Mouse (Mus musculus) right cerebral cortex, postnatal 14 days (tissue): ENCODE data around the gene Pitx2.

Experiments
- DNase-seq: peaks from one replicate; pipeline ENCODE4 v3.0.0; 2022

Pitx2 gene

GRCm38 (mm10) chr3:129218371-129218921 lies 18.8 kb downstream of the Pitx2 start:
- no peak for DNase-seq

GRCm38 (mm10) chr3:129220086-129220670 lies 20.5 kb downstream of the Pitx2 start:
- no peak for DNase-seq

GRCm38 (mm10) chr3:129220681-129221379 lies 21.2 kb downstream of the Pitx2 start:
- DNase-seq, result no peak

- no peak for DNase-seq
Observed at GRCm38 (mm10) chr3:129221380-129222260, 21.9 kb downstream of the Pitx2 start.

GRCm38 (mm10) chr3:129222448-129223290 lies 23.0 kb downstream of the Pitx2 start:
- no peak for DNase-seq

GRCm38 (mm10) chr3:129223401-129223800 lies 23.7 kb downstream of the Pitx2 start:
- no peak for DNase-seq

- DNase-seq, result no peak
Observed at GRCm38 (mm10) chr3:129223964-129224805, 24.5 kb downstream of the Pitx2 start.

DNA sequence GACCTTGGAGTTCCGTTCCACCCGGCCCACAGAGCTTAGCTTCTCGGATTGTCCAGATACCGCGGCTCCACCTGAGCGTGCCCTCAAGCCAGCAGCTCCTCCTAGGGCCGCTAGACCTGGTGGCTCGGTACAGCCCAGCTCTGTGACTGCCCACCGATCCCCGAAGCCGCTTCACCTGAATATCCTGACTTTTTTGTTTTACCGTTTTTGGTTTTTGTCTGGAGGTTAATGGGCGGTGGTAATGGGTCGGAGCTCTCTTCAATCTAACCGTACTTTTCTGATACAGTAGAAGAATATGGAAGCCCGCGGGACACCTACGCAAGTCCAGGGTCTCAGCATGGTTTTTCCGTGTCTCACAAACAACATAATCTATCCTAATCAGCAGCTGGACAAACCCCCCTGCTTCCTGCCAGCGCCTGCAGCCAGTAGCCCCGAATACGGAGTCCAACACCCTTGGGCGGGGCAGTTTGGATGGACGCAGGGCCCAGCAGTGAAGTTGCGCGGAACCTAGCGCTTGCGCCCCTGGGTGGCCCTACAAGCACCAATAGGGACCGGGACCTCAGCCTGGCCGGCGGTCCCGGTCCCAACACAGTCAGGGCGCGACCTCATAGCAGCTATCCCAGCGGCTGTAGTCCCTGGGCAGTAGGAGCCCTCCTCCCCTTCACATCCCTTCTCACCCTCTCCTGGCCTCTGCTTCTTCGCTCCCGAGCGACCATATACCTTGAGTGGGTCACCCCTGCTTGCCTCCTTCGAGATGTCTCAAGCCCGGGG lies 25.3 kb downstream of the Pitx2 start:
- DNase-seq, result no peak

GRCm38 (mm10) chr3:129225577-129226289 lies 26.1 kb downstream of the Pitx2 start:
- DNase-seq, result no peak

DNA sequence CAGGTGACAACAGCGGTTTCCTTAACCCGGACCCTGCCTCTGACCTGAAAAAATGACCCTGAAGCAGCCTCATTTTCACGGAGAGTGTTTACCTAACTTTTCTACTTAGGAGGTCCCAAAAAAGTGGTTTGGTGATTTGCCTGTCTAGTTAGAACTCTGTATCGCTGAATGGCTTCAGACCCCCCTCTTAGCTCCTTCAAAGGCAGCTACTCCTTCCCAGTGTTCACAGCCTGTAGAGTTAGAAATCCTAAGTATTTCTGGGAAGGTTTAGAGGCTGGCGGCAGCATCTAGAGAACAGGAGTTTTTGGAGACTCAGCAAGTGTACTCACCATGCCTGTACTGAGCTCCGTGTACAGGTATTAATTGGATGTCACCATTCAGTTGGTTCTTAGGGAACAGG lies 27.0 kb downstream of the Pitx2 start:
- DNase-seq, result no peak

DNA sequence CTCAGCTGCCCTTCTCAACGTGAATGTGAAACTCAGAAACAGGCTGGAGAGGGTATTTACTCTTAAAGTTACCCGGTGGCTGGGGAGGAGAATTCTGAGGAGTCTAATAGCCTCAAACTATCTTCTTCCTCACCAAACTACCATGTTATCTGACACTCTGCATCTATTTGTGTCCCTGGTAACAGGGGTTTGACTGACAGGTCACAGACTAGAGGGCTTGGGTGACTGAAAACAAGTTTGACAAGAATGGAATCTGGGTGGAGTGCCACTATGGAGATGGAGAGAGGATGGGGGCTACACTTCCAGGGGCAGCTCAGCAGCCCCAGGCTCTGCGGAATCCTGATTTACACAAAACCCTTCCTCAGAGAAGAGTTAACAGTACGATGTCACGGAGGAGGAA lies 27.7 kb downstream of the Pitx2 start:
- DNase-seq, result no peak

DNA sequence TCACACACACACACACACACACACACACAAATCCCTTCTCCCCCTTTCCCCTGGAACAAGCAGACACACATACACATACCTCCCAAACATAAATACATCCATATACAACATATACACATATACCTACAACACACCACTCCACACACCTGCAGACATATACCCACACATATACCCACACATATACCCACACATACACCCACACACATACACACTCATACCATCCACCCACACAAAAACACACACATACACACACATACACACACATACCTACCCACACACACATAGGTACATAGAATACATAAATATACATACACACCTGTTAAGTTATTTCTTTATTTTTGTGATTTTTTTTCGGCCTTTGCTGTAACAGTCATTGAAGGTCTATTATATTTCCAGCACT lies 38.3 kb downstream of the Pitx2 start:
- DNase-seq, result no peak

DNA sequence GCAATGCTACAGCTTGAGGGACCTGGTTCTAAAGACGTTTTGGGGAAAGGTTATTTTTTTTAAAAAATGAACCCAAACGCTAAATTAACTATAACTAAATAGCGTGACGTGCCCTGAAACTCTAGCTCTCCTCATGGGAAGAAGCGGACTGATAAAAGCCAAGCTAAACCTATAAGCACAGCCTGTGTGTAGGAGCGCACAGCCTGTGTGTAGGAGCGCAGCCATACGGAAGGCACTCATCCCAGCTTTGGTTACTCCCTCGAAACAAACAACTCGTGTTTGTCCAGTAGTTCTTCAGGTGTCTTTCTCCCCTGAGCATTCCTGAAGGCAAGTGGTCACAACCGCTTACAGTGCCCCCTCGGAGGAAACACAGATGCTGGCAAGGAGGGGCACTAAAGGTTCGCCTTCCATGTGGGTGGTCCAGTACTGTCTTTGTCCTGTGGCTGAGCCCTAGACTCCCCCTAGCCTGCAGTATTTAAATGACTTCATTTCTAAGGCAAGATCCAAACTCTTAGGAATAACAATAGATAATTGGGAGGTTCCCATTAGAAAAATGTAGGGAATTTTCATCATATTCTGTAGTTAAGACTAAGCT lies 39.1 kb downstream of the Pitx2 start:
- no peak for DNase-seq

DNA sequence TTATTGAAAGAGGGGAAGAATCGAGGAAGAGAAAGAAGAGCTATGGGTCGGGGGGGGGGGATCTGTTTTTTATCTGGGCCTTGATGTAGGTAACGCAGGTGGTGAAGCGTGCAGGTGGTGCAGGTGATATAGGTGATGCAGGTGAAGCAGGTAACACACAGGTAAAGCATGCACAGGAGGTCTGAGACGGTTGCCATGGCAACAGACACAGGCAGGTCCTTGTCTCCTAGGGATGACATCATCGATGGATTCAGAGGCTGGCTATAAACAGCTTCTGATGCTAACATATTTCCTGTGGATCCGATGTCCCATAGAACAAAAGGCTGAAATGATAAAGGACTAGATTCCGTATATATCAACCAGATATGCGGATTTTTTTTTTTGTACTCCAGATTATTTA lies 51.3 kb downstream of the Pitx2 start:
- no peak for DNase-seq

- peak; percentile 20 for DNase-seq
Observed at GRCm38 (mm10) chr3:129254246-129254645, 54.6 kb downstream of the Pitx2 start.

GRCm38 (mm10) chr3:129256283-129256682 lies 56.6 kb downstream of the Pitx2 start:
- no peak for DNase-seq

DNA sequence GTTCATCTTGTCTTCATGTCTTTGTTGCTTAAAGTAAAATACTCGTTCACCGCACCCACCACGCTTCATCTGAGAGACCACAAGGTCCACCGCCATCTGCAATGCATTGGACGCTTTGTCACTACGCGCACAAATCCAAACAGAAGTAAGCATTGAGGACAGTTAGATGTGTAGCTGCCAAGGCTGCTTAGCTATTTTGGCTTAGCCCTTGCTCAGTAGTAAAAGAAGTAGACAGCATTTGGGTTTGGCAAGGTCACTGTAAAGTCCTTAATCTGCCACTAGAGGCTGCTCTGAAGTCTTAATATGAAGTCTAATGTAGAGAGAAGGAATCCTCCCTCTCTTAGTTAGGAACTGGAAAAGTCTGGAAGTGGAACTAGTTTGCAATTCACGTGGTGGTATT lies 57.1 kb downstream of the Pitx2 start:
- DNase-seq, result no peak

GRCm38 (mm10) chr3:129258497-129258896 lies 58.8 kb downstream of the Pitx2 start:
- DNase-seq, result no peak
